Mouse (Mus musculus): Measurements from ENCODE around the gene Lcn8. TPM values are rescaled to one million over a fixed set of nuclear protein-coding genes. Genes with fewer than 3 reads are reported as not detected.

Gene Lcn8
- polyA plus RNA-seq, 2 experiments, result not detected

DNA sequence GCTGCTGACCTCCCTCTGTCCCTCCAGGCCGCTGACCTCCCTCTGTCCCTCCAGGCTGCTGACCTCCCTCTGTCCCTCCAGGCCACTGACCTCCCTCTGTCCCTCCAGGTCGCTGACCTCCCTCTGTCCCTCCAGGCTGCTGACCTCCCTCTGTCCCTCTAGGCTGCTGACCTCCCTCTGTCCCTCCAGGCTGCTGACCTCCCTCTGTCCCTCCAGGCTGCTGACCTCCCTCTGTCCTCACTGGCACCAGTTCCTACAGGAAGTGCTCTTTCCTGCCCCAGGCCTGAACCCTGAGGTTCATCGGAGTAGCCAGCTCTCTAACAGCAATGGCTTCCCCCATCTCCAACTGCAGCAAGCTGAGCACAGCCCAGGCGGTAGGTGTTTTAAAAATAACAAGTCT, 24.2 kb upstream of the Lcn8 start:
- no peak overlapping the region for H3K4me3 ChIP-seq (ENCODE audit: insufficient read depth in 1 of 2, low read depth in 2 of 2, low read length in 2 of 2)
- no peak overlapping the region for H3K27ac ChIP-seq
- no peak overlapping the region for H3K4me2 ChIP-seq (ENCODE audit: low read depth)
- DNase-seq (ENCODE audit: low read depth in 3 of 3, low spot score in 3 of 3), result no peak
- H3K4me1 ChIP-seq (replicated peaks; ENCODE audit: control insufficient read depth in 2 of 2, insufficient read depth in 2 of 2, low read length in 1 of 2), result no peaks in the 10 kb centered on the region
- no peaks in the 10 kb centered on the region for H3K27me3 ChIP-seq (ENCODE audit: control insufficient read depth, insufficient read depth, low read length)
- H3K9me3 ChIP-seq (ENCODE audit: control insufficient read depth, low read length), result no peaks in the 10 kb centered on the region
- whole genome bisulfite sequencing (ENCODE audit: insufficient replicate concordance), result 32% methylated on average over 4 of the region's 4 CpGs
- TF ChIP-seq CTCF (IDR thresholded peaks at IDR 0.05; ENCODE audit: low read depth) (no peak), EP300 (IDR thresholded peaks at IDR 0.05; ENCODE audit: low read depth) (no peak)
- H3K36me3 ChIP-seq (replicated peaks; ENCODE audit: control insufficient read depth, insufficient read depth, low read depth), result no peaks in the 10 kb centered on the region
- no peak overlapping the region for H3K9ac ChIP-seq (replicated peaks)
- ATAC-seq (ENCODE audit: insufficient read depth), result no peak

DNA sequence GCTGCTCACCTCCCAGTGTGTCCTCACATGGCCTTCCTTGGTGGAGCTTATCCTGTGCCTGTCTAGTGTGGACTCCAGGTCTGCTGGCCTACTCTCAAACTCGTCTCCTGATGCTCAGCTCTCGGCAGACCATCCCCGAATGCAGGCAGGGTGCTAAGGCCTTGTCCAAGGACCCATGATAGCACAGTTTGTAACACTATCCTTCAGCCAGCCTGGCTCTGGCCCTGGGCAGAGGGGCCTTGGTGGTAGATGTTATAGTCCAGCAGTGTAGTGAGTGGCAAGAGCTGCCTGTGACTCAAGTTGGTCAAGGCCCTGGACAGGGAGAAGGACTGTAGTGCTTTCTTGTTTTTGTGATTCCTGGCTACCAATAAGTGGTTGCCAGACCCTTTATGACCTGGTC, 19.3 kb upstream of the Lcn8 start:
- Histone ChIP-seq H3K27me3 (ENCODE audit: control insufficient read depth, insufficient read depth, low read length) (no peaks in the 10 kb centered on the region), H3K9ac (replicated peaks) (no peak overlapping the region), H3K9me3 (ENCODE audit: control insufficient read depth, low read length) (no peaks in the 10 kb centered on the region), H3K4me3 (ENCODE audit: insufficient read depth in 1 of 2, low read depth in 2 of 2, low read length in 2 of 2) (no peak overlapping the region), H3K4me1 (replicated peaks; ENCODE audit: control insufficient read depth in 2 of 2, insufficient read depth in 2 of 2, low read length in 1 of 2) (no peaks in the 10 kb centered on the region), H3K27ac (no peak overlapping the region), H3K36me3 (replicated peaks; ENCODE audit: control insufficient read depth, insufficient read depth, low read depth) (no peaks in the 10 kb centered on the region), H3K4me2 (ENCODE audit: low read depth) (no peak overlapping the region)
- TF ChIP-seq EP300 (IDR thresholded peaks at IDR 0.05; ENCODE audit: low read depth), result no peak
- ATAC-seq (ENCODE audit: insufficient read depth) (no peak), DNase-seq (ENCODE audit: low read depth in 3 of 3, low spot score in 3 of 3) (no peak)
- WGBS (ENCODE audit: insufficient replicate concordance), result 72% methylated on average over 3 of the region's 3 CpGs

DNA sequence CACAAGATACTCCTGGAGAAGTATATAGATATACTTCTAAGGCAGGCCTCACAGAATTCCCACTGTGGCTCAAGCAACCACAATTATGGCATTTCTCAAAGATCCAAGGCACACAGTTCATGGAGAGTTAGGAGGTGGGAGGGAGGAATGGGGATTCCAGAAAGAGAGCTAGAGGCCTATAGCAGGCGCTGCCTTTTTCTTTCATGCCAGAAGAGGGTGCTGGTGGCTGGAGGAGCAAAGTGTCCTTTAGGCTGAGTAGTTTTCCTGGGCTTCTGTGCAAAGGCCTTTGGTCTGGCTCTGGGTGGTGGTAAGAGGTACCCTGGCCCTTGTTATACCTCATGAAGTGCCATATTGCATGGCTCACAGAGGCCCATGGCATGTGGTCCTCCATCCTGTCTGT, 18.9 kb upstream of the Lcn8 start:
- Histone ChIP-seq H3K27ac (no peak overlapping the region), H3K4me2 (ENCODE audit: low read depth) (no peak overlapping the region), H3K27me3 (ENCODE audit: control insufficient read depth, insufficient read depth, low read length) (no peaks in the 10 kb centered on the region), H3K9me3 (ENCODE audit: control insufficient read depth, low read length) (no peaks in the 10 kb centered on the region), H3K4me1 (replicated peaks; ENCODE audit: control insufficient read depth in 2 of 2, insufficient read depth in 2 of 2, low read length in 1 of 2) (no peaks in the 10 kb centered on the region), H3K9ac (replicated peaks) (no peak overlapping the region), H3K36me3 (replicated peaks; ENCODE audit: control insufficient read depth, insufficient read depth, low read depth) (no peaks in the 10 kb centered on the region), H3K4me3 (ENCODE audit: insufficient read depth in 1 of 2, low read depth in 2 of 2, low read length in 2 of 2) (no peak overlapping the region)
- ATAC-seq (ENCODE audit: insufficient read depth), result no peak
- TF ChIP-seq EP300 (IDR thresholded peaks at IDR 0.05; ENCODE audit: low read depth), result no peak
- TF ChIP-seq CTCF (IDR thresholded peaks at IDR 0.05; ENCODE audit: low read depth), result peak; percentile 21; the same call in 1 of the 2 replicates
- WGBS (ENCODE audit: insufficient replicate concordance), result 43% methylated on average over 1 of the region's 1 CpGs
- DNase-seq (ENCODE audit: low read depth in 3 of 3, low spot score in 3 of 3), result no peak

DNA sequence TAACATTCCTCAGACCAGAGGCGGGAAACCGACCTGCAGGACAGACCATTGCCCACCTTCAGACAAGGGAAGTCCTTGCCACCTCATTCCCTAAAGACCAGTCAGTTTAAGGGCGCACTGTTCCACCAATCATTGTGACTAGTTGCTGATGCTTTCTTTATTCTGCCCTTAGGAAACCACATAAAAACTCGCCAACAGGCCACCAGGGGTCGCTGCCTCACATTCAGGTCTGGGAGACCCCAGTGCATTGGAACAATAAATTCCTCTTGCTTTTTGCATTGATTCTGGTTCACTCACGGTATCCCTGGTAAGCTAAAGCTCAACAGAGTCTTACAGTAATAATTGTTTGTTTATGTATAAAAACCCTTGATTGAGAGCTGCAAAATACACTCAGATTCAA, 13.0 kb upstream of the Lcn8 start:
- no peak overlapping the region for H3K4me2 ChIP-seq (ENCODE audit: low read depth)
- H3K4me3 ChIP-seq (ENCODE audit: insufficient read depth in 1 of 2, low read depth in 2 of 2, low read length in 2 of 2), result no peak overlapping the region
- H3K36me3 ChIP-seq (replicated peaks; ENCODE audit: control insufficient read depth, insufficient read depth, low read depth), result no peaks in the 10 kb centered on the region
- ATAC-seq (ENCODE audit: insufficient read depth) (no peak), DNase-seq (ENCODE audit: low read depth in 3 of 3, low spot score in 3 of 3) (no peak)
- no peaks in the 10 kb centered on the region for H3K27me3 ChIP-seq (ENCODE audit: control insufficient read depth, insufficient read depth, low read length)
- no peak for TF ChIP-seq EP300 (IDR thresholded peaks at IDR 0.05; ENCODE audit: low read depth)
- peak; percentile 69 for TF ChIP-seq CTCF (IDR thresholded peaks at IDR 0.05; ENCODE audit: low read depth)
- WGBS (ENCODE audit: insufficient replicate concordance), result 14% methylated on average over 6 of the region's 6 CpGs
- H3K9ac ChIP-seq (replicated peaks), result no peak overlapping the region
- no peaks in the 10 kb centered on the region for H3K9me3 ChIP-seq (ENCODE audit: control insufficient read depth, low read length)
- no peaks in the 10 kb centered on the region for H3K4me1 ChIP-seq (replicated peaks; ENCODE audit: control insufficient read depth in 2 of 2, insufficient read depth in 2 of 2, low read length in 1 of 2)
- H3K27ac ChIP-seq, result no peak overlapping the region

DNA sequence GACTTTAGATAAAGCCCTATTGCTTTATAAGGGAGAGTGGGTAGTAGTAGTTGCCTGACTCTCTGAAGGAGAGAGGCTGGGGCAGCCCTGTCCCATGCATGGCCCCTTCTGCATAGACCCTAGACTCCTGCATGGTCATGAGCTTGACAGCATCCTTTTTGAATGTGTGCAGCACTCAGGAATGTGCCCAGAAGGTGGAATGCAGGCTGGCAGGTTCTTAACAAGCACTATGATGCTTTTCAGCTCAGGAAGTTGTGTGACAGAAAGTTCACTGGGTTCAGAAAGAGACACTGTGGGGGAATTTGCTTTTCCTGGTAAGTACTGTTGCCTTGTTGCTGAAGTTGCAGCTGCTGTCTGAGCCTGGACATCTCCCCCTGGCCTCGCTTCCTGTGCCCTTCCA, 1.6 kb downstream of the Lcn8 start:
- TF ChIP-seq EP300 (IDR thresholded peaks at IDR 0.05; ENCODE audit: low read depth) (no peak), CTCF (IDR thresholded peaks at IDR 0.05; ENCODE audit: low read depth) (no peak)
- WGBS (ENCODE audit: insufficient replicate concordance), result 28% methylated on average over 1 of the region's 1 CpGs
- H3K27ac ChIP-seq, result no peak overlapping the region
- no peaks in the 10 kb centered on the region; the same call in 1 of the 2 replicates for H3K27me3 ChIP-seq (ENCODE audit: control insufficient read depth, insufficient read depth, low read length)
- no peak overlapping the region for H3K4me2 ChIP-seq (ENCODE audit: low read depth)
- no peak overlapping the region for H3K9ac ChIP-seq (replicated peaks)
- no peaks in the 10 kb centered on the region for H3K4me1 ChIP-seq (replicated peaks; ENCODE audit: control insufficient read depth in 2 of 2, insufficient read depth in 2 of 2, low read length in 1 of 2)
- H3K9me3 ChIP-seq (ENCODE audit: control insufficient read depth, low read length), result no peaks in the 10 kb centered on the region
- DNase-seq (ENCODE audit: low read depth in 3 of 3, low spot score in 3 of 3), result no peak
- H3K4me3 ChIP-seq (ENCODE audit: insufficient read depth in 1 of 2, low read depth in 2 of 2, low read length in 2 of 2), result no peak overlapping the region
- H3K36me3 ChIP-seq (replicated peaks; ENCODE audit: control insufficient read depth, insufficient read depth, low read depth), result no peaks in the 10 kb centered on the region
- ATAC-seq (ENCODE audit: insufficient read depth), result no peak
